Mouse (Mus musculus): Measurements from ENCODE around the gene Gipc2. TPM values are rescaled to one million over a fixed set of nuclear protein-coding genes. Genes with fewer than 3 reads are reported as not detected.

The Gipc2 gene
- total and polyA plus RNA-seq, 3 experiments = 0.33 TPM; not detected in 2

DNA sequence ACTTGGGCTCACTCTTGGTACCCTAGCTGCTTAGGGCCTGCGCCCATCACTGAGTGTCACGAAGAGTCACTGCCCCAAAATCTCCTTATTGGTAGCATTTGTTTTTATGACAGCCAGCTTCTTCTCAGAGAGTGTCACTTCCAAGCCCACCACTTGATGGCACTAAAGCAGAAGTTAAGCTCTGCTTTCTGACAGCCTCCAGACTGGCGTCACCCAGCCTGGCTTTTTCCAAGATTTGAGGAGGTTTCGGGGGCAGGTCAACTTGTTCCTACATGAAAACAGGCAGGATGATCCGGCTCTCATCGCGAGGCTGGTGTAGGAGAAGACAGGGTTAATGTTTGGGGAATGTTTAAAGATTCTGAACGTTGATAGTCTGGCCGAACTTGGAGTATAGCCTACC, 54.9 kb downstream of the Gipc2 start:
- no peaks in the 10 kb centered on the region for H3K36me3 ChIP-seq (replicated peaks)
- TF ChIP-seq TAL1 (conservative IDR thresholded peaks at IDR 0.05; ENCODE audit: low read depth, low read length) = no peak
- no peak for TF ChIP-seq GATA1 (IDR thresholded peaks at IDR 0.05; ENCODE audit: borderline replicate concordance, low read length)
- no peak for TF ChIP-seq CTCF (IDR thresholded peaks at IDR 0.05; ENCODE audit: low read depth, low read length)
- no peak for TF ChIP-seq GATA2 (IDR thresholded peaks at IDR 0.05; ENCODE audit: borderline replicate concordance, low read depth, low read length)
- no peak for TF ChIP-seq POLR2AphosphoS5 (IDR thresholded peaks at IDR 0.05; ENCODE audit: insufficient replicate concordance, low read depth, low read length)
- H3K4me1 ChIP-seq (ENCODE audit: insufficient read depth, low read depth, low read length) = peaks cover 18% of the 10 kb centered on the region
- H3K4me3 ChIP-seq (ENCODE audit: low read depth, low read length) = no peak overlapping the region
- no peaks in the 10 kb centered on the region for H3K9me3 ChIP-seq (replicated peaks)
- peak; percentile 14 for DNase-seq (ENCODE audit: low spot score)
- ATAC-seq (ENCODE audit: extremely low read depth, insufficient number of reproducible peaks, low FRiP score, poor library complexity, severe bottlenecking) = peak; percentile 36; the same call in 1 of the 2 replicates
- H3K27me3 ChIP-seq (ENCODE audit: insufficient read depth, low read length) = peaks cover 18% of the 10 kb centered on the region

DNA sequence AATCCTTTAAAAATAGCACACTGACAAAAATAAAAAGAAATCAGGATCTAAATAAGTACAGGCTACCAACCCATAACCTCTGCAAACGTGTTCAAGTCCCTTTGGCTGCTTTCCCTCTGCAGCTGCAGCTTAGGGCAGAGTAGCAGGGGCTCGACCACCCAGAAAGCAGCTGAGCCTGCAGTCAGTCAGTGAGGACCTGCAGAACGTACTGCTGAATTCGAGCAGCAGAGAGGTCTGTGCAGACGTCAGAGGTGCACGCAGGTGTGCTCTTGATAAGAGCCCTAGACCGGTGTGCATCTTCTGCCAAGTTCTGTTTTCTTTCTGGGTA, 56.8 kb downstream of the Gipc2 start:
- Histone ChIP-seq H3K27me3 (ENCODE audit: insufficient read depth, low read length) (peaks cover 23% of the 10 kb centered on the region), H3K4me1 (ENCODE audit: insufficient read depth, low read depth, low read length) (peaks cover 12% of the 10 kb centered on the region)

DNA sequence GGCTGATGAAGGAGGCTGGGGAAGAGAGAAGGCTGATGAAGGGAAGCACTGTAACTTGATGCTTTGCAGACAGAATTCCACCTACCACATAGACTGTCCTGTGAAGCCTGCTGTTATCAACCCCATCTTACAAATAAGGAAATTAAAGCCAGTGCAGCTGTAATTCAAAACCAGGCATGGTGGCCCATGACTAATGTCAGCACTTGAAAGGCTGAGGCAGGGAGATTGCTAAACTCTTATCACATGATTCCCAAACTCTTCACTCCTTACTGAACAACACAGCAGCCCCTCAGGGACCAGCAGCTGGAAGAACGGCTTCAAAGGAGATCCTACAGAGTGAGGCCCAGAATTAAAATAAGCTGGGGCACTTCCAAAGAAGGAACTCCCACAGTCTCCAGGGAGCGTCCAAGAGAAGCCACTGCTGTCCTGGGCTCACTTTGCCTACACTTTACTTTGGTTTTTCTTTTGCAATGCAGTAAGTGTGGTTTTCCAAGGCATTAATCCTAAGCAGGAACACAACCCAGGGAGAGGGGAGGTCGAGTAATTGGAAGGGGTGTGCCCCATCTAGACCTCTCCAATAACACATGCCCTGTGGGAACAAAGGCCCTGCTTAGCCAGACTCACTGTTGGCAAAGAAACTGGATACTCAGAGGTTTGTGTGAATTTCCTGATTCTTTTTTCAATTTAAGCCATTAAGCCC, 57.3 kb downstream of the Gipc2 start:
- Histone ChIP-seq H3K9me3 (replicated peaks) (no peaks in the 10 kb centered on the region), H3K27me3 (ENCODE audit: insufficient read depth, low read length) (peaks cover 23% of the 10 kb centered on the region), H3K36me3 (replicated peaks) (no peaks in the 10 kb centered on the region), H3K4me1 (ENCODE audit: insufficient read depth, low read depth, low read length) (peaks cover 10% of the 10 kb centered on the region), H3K4me3 (ENCODE audit: low read depth, low read length) (no peak overlapping the region)
- ATAC-seq (ENCODE audit: extremely low read depth, insufficient number of reproducible peaks, low FRiP score, poor library complexity, severe bottlenecking) = no peak
- DNase-seq (ENCODE audit: low spot score) = no peak
- TF ChIP-seq CTCF (IDR thresholded peaks at IDR 0.05; ENCODE audit: low read depth, low read length) = no peak
- TF ChIP-seq POLR2AphosphoS5 (IDR thresholded peaks at IDR 0.05; ENCODE audit: insufficient replicate concordance, low read depth, low read length) = no peak
- no peak for TF ChIP-seq GATA2 (IDR thresholded peaks at IDR 0.05; ENCODE audit: borderline replicate concordance, low read depth, low read length)
- TF ChIP-seq GATA1 (IDR thresholded peaks at IDR 0.05; ENCODE audit: borderline replicate concordance, low read length) = no peak
- no peak for TF ChIP-seq TAL1 (conservative IDR thresholded peaks at IDR 0.05; ENCODE audit: low read depth, low read length)

More for the DNA sequence above, 56.8 kb downstream of the Gipc2 start:
- H3K9me3 ChIP-seq (replicated peaks) = no peaks in the 10 kb centered on the region
- no peak for TF ChIP-seq POLR2AphosphoS5 (IDR thresholded peaks at IDR 0.05; ENCODE audit: insufficient replicate concordance, low read depth, low read length)
- H3K36me3 ChIP-seq (replicated peaks) = no peaks in the 10 kb centered on the region
- ATAC-seq (ENCODE audit: extremely low read depth, insufficient number of reproducible peaks, low FRiP score, poor library complexity, severe bottlenecking) = no peak
- H3K4me3 ChIP-seq (ENCODE audit: low read depth, low read length) = no peak overlapping the region
- DNase-seq (ENCODE audit: low spot score) = no peak

DNA sequence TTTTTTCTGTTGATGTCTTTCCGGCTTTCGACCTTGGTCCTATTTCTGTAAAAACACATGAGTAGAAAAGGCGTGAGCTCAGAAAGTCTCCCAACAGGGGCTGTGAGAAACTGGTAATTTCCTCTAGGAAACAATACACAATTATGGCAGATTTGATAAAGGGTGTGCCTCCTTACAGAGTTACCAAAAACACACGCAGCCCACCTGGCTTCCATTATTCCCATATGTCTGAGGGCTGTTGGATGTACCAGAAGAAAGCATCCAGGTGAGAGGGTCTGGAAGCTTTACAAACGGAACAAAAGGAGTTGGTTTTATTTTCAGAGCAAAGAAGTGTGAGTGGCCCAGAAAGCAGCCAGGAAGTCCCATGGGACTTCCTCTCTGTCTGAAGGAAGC, 58.0 kb downstream of the Gipc2 start:
- H3K36me3 ChIP-seq (replicated peaks) = no peaks in the 10 kb centered on the region
- H3K4me3 ChIP-seq (ENCODE audit: low read depth, low read length) = no peak overlapping the region
- DNase-seq (ENCODE audit: low spot score) = no peak
- no peak for TF ChIP-seq CTCF (IDR thresholded peaks at IDR 0.05; ENCODE audit: low read depth, low read length)
- TF ChIP-seq GATA2 (IDR thresholded peaks at IDR 0.05; ENCODE audit: borderline replicate concordance, low read depth, low read length) = no peak
- no peak for TF ChIP-seq POLR2AphosphoS5 (IDR thresholded peaks at IDR 0.05; ENCODE audit: insufficient replicate concordance, low read depth, low read length)
- TF ChIP-seq GATA1 (IDR thresholded peaks at IDR 0.05; ENCODE audit: borderline replicate concordance, low read length) = no peak
- no peak for TF ChIP-seq TAL1 (conservative IDR thresholded peaks at IDR 0.05; ENCODE audit: low read depth, low read length)
- 0 out of 2 replicates have a peak, but pooled peaks cover 2% of the 10 kb centered on the region for H3K9me3 ChIP-seq (replicated peaks)
- peaks cover 23% of the 10 kb centered on the region for H3K27me3 ChIP-seq (ENCODE audit: insufficient read depth, low read length)
- H3K4me1 ChIP-seq (ENCODE audit: insufficient read depth, low read depth, low read length) = peaks cover 10% of the 10 kb centered on the region
- ATAC-seq (ENCODE audit: extremely low read depth, insufficient number of reproducible peaks, low FRiP score, poor library complexity, severe bottlenecking) = no peak

DNA sequence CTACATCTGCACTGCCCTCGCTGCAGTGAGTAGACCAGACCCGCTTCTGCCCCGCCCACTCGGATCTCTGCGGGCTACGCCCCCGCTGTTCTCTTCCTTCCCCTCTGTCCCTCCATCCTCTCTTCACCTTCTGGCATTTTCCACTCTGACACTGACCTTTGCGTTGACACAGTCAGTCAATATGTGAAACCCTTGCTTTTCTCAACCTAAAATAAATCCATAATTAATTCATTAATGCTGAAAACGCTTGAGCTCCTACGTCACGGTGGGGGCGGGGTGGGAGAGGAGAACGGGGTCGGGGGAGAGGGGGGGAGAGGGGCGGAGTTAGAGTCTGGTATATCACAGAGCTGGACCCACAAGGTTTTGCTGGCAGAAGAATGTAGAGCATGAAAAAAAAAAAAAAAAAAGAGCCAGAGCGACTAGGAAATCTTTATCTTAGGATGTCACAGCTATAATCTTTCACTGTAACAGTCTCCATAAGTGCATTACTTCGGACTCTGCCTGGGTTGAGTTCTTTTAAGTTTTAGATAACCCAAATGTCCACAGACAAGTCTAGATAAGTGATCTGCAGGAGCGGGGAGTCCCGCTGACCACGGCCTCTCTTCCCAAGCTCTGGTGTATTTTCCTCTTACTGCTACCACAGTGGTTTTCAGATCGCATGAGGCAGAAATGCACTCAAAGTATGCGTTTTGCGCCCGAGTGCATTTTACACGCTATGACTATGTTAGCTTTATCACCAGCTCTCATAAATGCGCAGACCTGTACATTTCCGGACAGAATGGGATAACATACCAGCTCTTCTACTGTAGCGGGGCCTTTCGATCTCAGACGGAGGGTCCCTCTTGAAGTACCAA, 58.7 kb downstream of the Gipc2 start:
- ATAC-seq (ENCODE audit: extremely low read depth, insufficient number of reproducible peaks, low FRiP score, poor library complexity, severe bottlenecking) (no peak; the same call in 1 of the 2 replicates), DNase-seq (ENCODE audit: low spot score) (no peak)
- peaks cover 23% of the 10 kb centered on the region for H3K27me3 ChIP-seq (ENCODE audit: insufficient read depth, low read length)
- 0 out of 2 replicates have a peak, but pooled peaks cover 2% of the 10 kb centered on the region for H3K9me3 ChIP-seq (replicated peaks)
- no peaks in the 10 kb centered on the region for H3K36me3 ChIP-seq (replicated peaks)
- peaks cover 10% of the 10 kb centered on the region for H3K4me1 ChIP-seq (ENCODE audit: insufficient read depth, low read depth, low read length)
- no peak for TF ChIP-seq GATA2 (IDR thresholded peaks at IDR 0.05; ENCODE audit: borderline replicate concordance, low read depth, low read length)
- TF ChIP-seq POLR2AphosphoS5 (IDR thresholded peaks at IDR 0.05; ENCODE audit: insufficient replicate concordance, low read depth, low read length) = no peak
- no peak for TF ChIP-seq GATA1 (IDR thresholded peaks at IDR 0.05; ENCODE audit: borderline replicate concordance, low read length)
- TF ChIP-seq TAL1 (conservative IDR thresholded peaks at IDR 0.05; ENCODE audit: low read depth, low read length) = no peak
- TF ChIP-seq CTCF (IDR thresholded peaks at IDR 0.05; ENCODE audit: low read depth, low read length) = no peak
- H3K4me3 ChIP-seq (ENCODE audit: low read depth, low read length) = no peak overlapping the region

Measured in G1E (cell line).